Mouse (Mus musculus): ENCODE data around the gene Rln3.

DNA sequence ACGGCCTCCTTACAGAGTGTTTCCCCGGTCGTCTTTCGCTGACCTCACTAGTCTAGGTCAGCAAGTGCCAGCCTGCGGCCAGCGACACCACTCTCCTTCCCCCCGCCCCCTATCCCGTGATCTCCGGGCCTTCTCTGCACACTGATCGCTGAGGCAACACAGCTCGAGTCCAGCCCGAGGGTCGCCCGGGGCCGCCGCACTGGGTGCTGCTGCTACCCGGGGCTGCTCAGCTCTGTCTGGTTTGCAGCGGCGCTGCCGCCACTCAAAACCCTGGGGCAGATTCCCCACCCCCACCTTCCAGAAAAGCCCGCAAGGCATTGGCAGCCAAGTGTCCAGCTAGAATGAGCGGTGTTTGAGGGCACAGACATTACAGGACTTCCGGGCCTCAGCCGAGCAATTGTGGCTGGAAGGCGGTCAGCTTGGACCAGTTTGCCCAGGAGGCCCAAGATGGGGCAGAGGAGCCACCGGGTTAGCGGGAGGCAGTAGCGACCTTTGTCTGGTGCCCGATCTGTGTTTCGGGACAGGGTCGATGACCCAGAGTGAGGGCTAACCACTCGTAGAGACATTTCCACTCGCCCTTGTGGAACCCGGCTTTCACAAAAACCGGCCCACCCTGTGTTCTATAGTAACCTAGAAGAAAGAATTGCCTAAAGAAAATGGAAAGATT, 32.2 kb downstream of the Rln3 start:
- TF ChIP-seq CTCF (conservative IDR thresholded peaks at IDR 0.05; ENCODE audit: low read length) (no peak), NANOG (IDR thresholded peaks at IDR 0.05; ENCODE audit: borderline replicate concordance, low read length) (no peak), POU5F1 (IDR thresholded peaks at IDR 0.05; ENCODE audit: borderline replicate concordance, low read length) (no peak)
